Mouse (Mus musculus) midbrain, embryonic 13.5 days (tissue): ENCODE results near the gene Cd300ld3. TPM values are rescaled to one million over a fixed set of nuclear protein-coding genes. Genes with fewer than 3 reads are reported as not detected.
"Not testable (repeated sequence)": the region's sequence is repeated elsewhere in the genome, so short reads cannot be mapped to it uniquely, and the experiment has no call there.

ENCODE experiments used
- ATAC-seq: fragments of 200-750 bp; cut with Nextera tagmentation; 2 replicates; pipeline ENCODE4 v1.8.0; 2017; ENCODE audit warnings: mild to moderate bottlenecking, moderate TSS enrichment, moderate library complexity
- H3K27ac ChIP-seq: fragments of 300-500 bp; sonication (generic); 2 replicates; pipeline ENCODE4 v1.5.1; 2015; ENCODE audit warnings: inconsistent platforms, mild to moderate bottlenecking, moderate library complexity
- H3K27me3 ChIP-seq: fragments of 300-500 bp; sonication (generic); 2 replicates; pipeline ENCODE4 v1.6.1; 2015; ENCODE audit warnings: mild to moderate bottlenecking, inconsistent platforms
- H3K36me3 ChIP-seq: fragments of 300-500 bp; sonication (generic); 2 replicates; pipeline ENCODE4 v1.6.1; 2015; ENCODE audit warnings: mild to moderate bottlenecking, inconsistent platforms
- H3K4me1 ChIP-seq: fragments of 300-500 bp; sonication (generic); replicated peaks from 2 replicates; pipeline ENCODE4 v1.6.1; 2015; ENCODE audit warnings: inconsistent platforms
- H3K4me2 ChIP-seq: fragments of 300-500 bp; sonication (generic); replicated peaks from 2 replicates; pipeline ENCODE4 v1.6.1; 2015; ENCODE audit warnings: moderate library complexity, mild to moderate bottlenecking, inconsistent platforms
- H3K4me3 ChIP-seq: fragments of 300-500 bp; sonication (generic); replicated peaks from 2 replicates; pipeline ENCODE4 v1.5.1; 2015; ENCODE audit warnings: mild to moderate bottlenecking, inconsistent platforms
- H3K9ac ChIP-seq: fragments of 300-500 bp; sonication (generic); replicated peaks from 2 replicates; pipeline ENCODE4 v1.6.1; 2015; ENCODE audit warnings: mild to moderate bottlenecking, inconsistent platforms
- H3K9me3 ChIP-seq: fragments of 300-500 bp; sonication (generic); 2 replicates; pipeline ENCODE4 v1.6.1; 2016; ENCODE audit warnings: mild to moderate bottlenecking, inconsistent platforms
- WGBS: fragments of 180-500 bp; shearing (Covaris S2); methylation state at CpG from one replicate; pipeline ENCODE4 v1.1.7; 2015; 5-methylcytosine and 5-hydroxymethylcytosine counted together
- polyA plus RNA-seq: library from polyadenylated mRNA; unstranded; fragments of >200 nt; fragmentation: Nextera tagmentation; extraction: Ambion mirVana; gene quantifications from 2 replicates; pipeline ENCODE4 v1.2.1, GENCODE M21; 2015

Gene Cd300ld3
- polyA plus RNA-seq, 1 experiment from 2014 or later, result not detected

- WGBS, result 4% methylated on average over 9 of the region's 9 CpGs
These were observed 4.0 kb upstream of the Cd300ld3 start for GRCm38 (mm10) chr11:115052206-115052605.

GRCm38 (mm10) chr11:115049282-115049895 is 1.2 kb upstream of the Cd300ld3 start:
- H3K4me2 ChIP-seq, result no peak overlapping the region
- no peak overlapping the region for H3K9ac ChIP-seq
- 0 out of 2 replicates have a peak, but pooled peaks cover 7% of the 10 kb centered on the region for H3K27me3 ChIP-seq
- H3K4me1 ChIP-seq, result no peaks in the 10 kb centered on the region
- H3K9me3 ChIP-seq, result no peaks in the 10 kb centered on the region
- 52% methylated on average over 3 of the region's 3 CpGs for WGBS
- no peak for ATAC-seq
- H3K27ac ChIP-seq, result no peak overlapping the region
- H3K4me3 ChIP-seq, result no peak overlapping the region
- H3K36me3 ChIP-seq, result no peaks in the 10 kb centered on the region

More at GRCm38 (mm10) chr11:115052206-115052605, 4.0 kb upstream of the Cd300ld3 start:
- no peaks in the 10 kb centered on the region for H3K36me3 ChIP-seq
- no peaks in the 10 kb centered on the region for H3K9me3 ChIP-seq
- no peak for ATAC-seq
- H3K4me1 ChIP-seq, result no peaks in the 10 kb centered on the region
- no peak overlapping the region for H3K4me3 ChIP-seq
- 0 out of 2 replicates have a peak, but pooled peaks cover 7% of the 10 kb centered on the region for H3K27me3 ChIP-seq
- no peak overlapping the region for H3K4me2 ChIP-seq
- no peak overlapping the region for H3K27ac ChIP-seq
- H3K9ac ChIP-seq, result no peak overlapping the region

GRCm38 (mm10) chr11:115037669-115038068 is 10.5 kb downstream of the Cd300ld3 start, which contains the start of gene Cd300ld5:
Gene Cd300ld5, minus strand, starts transcription at chr11:115037769.
- not testable (repeated sequence) for H3K36me3 ChIP-seq, ATAC-seq, H3K27ac ChIP-seq, H3K9me3 ChIP-seq, H3K4me2 ChIP-seq, H3K4me3 ChIP-seq, H3K9ac ChIP-seq, H3K27me3 ChIP-seq, H3K4me1 ChIP-seq
- WGBS, result no CpG with 5 or more reads among the region's 6 CpGs

- no CpG with 5 or more reads among the region's 6 CpGs for WGBS
These were observed 21.3 kb downstream of the Cd300ld3 start, which contains the start of gene Cd300ld4 for GRCm38 (mm10) chr11:115026912-115027311. Gene Cd300ld4, minus strand, starts transcription at chr11:115027012.

GRCm38 (mm10) chr11:115016093-115016492 is 32.1 kb downstream of the Cd300ld3 start, which contains the start of gene Cd300ld2:
Gene Cd300ld2, minus strand, starts transcription at chr11:115016193.
- H3K27me3 ChIP-seq, ATAC-seq, H3K27ac ChIP-seq, H3K9me3 ChIP-seq, H3K4me2 ChIP-seq, H3K9ac ChIP-seq, H3K36me3 ChIP-seq, H3K4me3 ChIP-seq, H3K4me1 ChIP-seq: not testable (repeated sequence)
- no CpG with 5 or more reads among the region's 7 CpGs for WGBS

More at GRCm38 (mm10) chr11:115026912-115027311, 21.3 kb downstream of the Cd300ld3 start, which contains the start of gene Cd300ld4:
- not testable (repeated sequence) for H3K4me2 ChIP-seq, H3K27ac ChIP-seq, H3K27me3 ChIP-seq, H3K4me1 ChIP-seq, H3K9ac ChIP-seq, H3K36me3 ChIP-seq, H3K4me3 ChIP-seq, H3K9me3 ChIP-seq, ATAC-seq

- 85% methylated on average over 5 of the region's 5 CpGs for WGBS
- Histone ChIP-seq H3K4me3 (no peak overlapping the region), H3K4me2 (no peak overlapping the region), H3K4me1 (no peaks in the 10 kb centered on the region), H3K9ac (no peak overlapping the region), H3K27me3 (no peaks in the 10 kb centered on the region), H3K36me3 (no peaks in the 10 kb centered on the region), H3K9me3 (no peaks in the 10 kb centered on the region), H3K27ac (no peak overlapping the region)
- no peak for ATAC-seq
These were observed 44.1 kb downstream of the Cd300ld3 start for GRCm38 (mm10) chr11:115004070-115004469.

- H3K4me1 ChIP-seq, result no peaks in the 10 kb centered on the region
- H3K27me3 ChIP-seq, result no peaks in the 10 kb centered on the region
- 87% methylated on average over 7 of the region's 7 CpGs for WGBS
- H3K9me3 ChIP-seq, result no peaks in the 10 kb centered on the region
- H3K9ac ChIP-seq, result no peak within 1 kb of the TSS
- H3K36me3 ChIP-seq, result no peaks in the 10 kb centered on the region
- no peak within 1 kb of the TSS for H3K4me3 ChIP-seq
- no peak for ATAC-seq
- H3K4me2 ChIP-seq, result no peak within 1 kb of the TSS
- no peak within 1 kb of the TSS for H3K27ac ChIP-seq
These were observed 46.7 kb downstream of the Cd300ld3 start, which contains the start of gene Cd300c2 for GRCm38 (mm10) chr11:115001474-115002040. Gene Cd300c2, minus strand, starts transcription at chr11:115001880.

Other genes starting within 250 kb of the Cd300ld3 start
- gene Gpr142, start 249.5 kb downstream of the Cd300ld3 start, polyA plus RNA-seq, result not detected in 2 replicates
- gene Gprc5c, start 197.3 kb downstream of the Cd300ld3 start, polyA plus RNA-seq, result 5.9 and 7.1 TPM in 2 replicates
- gene Cd300a, start 158.4 kb downstream of the Cd300ld3 start, polyA plus RNA-seq, result 0.55 and 0.67 TPM in 2 replicates
- gene Cd300lb, start 114.0 kb downstream of the Cd300ld3 start, polyA plus RNA-seq, result 0.05 TPM in 1 of 2 replicates, not detected in the other
- gene Cd300c, start 79.3 kb downstream of the Cd300ld3 start, polyA plus RNA-seq, result not detected in 2 replicates
- not detected in 2 replicates for gene Cd300ld, start 58.5 kb downstream of the Cd300ld3 start, polyA plus RNA-seq
- 0.81 and 0.82 TPM in 2 replicates for gene Cd300c2, start 46.5 kb downstream of the Cd300ld3 start, polyA plus RNA-seq
- not detected in 2 replicates for gene Cd300ld2, start 32.2 kb downstream of the Cd300ld3 start, polyA plus RNA-seq
- not detected in 2 replicates for gene Cd300ld4, start 21.4 kb downstream of the Cd300ld3 start, polyA plus RNA-seq
- not detected in 2 replicates for gene Cd300ld5, start 10.6 kb downstream of the Cd300ld3 start, polyA plus RNA-seq
- gene Cd300e, start 13.8 kb upstream of the Cd300ld3 start, polyA plus RNA-seq, result not detected in 2 replicates
- 0.63 and 1.3 TPM in 2 replicates for gene Rab37, start 43.0 kb upstream of the Cd300ld3 start, polyA plus RNA-seq
- gene Cd300lf, start 85.6 kb upstream of the Cd300ld3 start, polyA plus RNA-seq, result 0.28 TPM in 1 of 2 replicates, not detected in the other
- 30.4 and 34.3 TPM in 2 replicates for gene Slc9a3r1, start 114.9 kb upstream of the Cd300ld3 start, polyA plus RNA-seq
- gene Tmem104, start 139.1 kb upstream of the Cd300ld3 start, polyA plus RNA-seq, result 10.3 and 10.7 TPM in 2 replicates
- 20.9 and 23.7 TPM in 2 replicates for gene Nat9, start 139.4 kb upstream of the Cd300ld3 start, polyA plus RNA-seq
- gene Grin2c, start 218.8 kb upstream of the Cd300ld3 start, polyA plus RNA-seq, result 0.06 and 0.12 TPM in 2 replicates
- gene Fdxr, start 228.6 kb upstream of the Cd300ld3 start, polyA plus RNA-seq, result 19.3 and 24.1 TPM in 2 replicates
- 0.41 and 0.43 TPM in 2 replicates for gene Fads6, start 249.3 kb upstream of the Cd300ld3 start, polyA plus RNA-seq